Mouse (Mus musculus) cerebellum, postnatal 10 days (tissue): ENCODE data around the gene Mkrn2.

Experiments
- DNase-seq, 2 experiments: peaks; one replicate each; pipeline ENCODE4 v3.0.0; 2021; ENCODE audit warnings: mixed read lengths in 2 of 2

Gene Mkrn2

DNA sequence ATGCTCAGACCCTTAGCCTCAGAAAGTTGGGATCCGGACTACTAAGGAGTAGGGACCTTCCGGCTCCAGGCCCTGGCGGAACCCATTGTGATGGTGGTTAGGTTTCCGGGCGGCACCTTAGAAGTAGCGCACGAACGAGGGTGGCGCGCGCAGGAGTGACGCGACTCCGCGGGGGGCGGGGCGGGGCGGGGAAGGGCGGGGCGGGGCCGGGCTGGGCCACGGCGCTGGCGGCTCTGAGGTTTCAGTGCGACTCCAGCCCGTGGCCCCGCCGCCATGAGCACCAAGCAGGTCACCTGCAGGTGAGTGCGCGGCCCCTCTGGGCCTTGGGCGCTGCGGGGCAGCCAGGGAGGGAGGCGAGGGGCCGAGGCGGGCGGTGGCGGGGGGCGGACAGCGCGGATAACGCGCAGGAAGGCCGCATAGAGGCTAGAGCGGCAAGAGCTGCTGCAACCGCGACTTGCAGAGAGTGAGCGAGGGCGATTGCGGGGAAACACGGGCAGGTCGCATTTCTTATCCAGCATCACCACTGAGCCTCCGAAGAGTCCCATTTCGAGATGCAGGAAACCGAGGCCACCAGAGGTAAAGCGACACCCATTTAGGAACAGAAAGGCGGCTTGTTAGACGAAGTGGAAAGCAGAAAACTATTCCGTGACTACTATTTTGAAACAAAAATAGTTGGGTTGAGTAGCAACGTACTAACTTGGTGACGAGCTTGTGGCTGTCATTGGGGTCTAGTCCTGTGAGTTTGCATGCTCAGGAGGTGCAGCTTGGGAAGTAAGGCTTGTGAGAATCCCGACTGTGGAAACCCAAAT is at the start of gene Mkrn2:
Gene Mkrn2, plus strand, starts transcription at position 188 of the 809 bp plus-strand sequence.
- peak; percentile 94 to 95 for DNase-seq

DNA sequence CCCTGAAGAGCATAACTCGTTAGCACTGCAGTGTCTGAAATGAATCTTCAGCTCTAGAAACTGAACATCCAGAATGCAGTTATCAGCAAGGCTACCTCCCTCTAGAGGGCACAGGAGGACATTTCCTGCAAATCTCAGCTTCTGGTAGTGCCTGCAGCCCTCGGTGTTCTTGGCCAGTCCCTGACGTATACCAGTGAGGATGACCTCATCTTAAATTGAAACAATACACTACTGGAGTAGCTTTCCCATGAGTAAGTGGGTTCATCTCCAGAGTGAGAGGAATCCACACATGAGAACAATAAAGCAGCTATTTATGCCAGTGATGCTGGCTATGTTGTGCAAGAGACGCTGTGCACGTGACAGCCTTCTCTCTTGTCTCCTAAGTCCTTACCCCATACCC is 46.2 kb upstream of the Mkrn2 start:
- no peak for DNase-seq

DNA sequence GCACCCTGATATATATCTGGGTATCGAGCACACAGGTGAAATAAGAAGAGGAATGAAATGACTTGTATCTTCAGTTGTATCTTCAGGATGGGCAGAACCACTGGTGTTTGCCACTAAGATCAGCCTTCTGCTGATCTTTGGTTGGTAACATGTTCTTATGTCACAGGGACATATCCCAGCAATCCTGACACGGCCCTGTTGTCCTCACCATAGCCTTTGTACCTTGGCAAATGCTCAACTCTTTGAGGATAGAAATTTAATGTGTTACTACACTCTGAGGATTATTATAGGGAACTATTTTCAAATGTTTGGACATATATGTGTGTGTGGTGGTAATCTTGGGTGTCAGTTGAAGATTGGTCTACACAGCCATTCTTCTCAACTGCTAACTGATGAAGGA is 43.5 kb upstream of the Mkrn2 start:
- no peak for DNase-seq

DNA sequence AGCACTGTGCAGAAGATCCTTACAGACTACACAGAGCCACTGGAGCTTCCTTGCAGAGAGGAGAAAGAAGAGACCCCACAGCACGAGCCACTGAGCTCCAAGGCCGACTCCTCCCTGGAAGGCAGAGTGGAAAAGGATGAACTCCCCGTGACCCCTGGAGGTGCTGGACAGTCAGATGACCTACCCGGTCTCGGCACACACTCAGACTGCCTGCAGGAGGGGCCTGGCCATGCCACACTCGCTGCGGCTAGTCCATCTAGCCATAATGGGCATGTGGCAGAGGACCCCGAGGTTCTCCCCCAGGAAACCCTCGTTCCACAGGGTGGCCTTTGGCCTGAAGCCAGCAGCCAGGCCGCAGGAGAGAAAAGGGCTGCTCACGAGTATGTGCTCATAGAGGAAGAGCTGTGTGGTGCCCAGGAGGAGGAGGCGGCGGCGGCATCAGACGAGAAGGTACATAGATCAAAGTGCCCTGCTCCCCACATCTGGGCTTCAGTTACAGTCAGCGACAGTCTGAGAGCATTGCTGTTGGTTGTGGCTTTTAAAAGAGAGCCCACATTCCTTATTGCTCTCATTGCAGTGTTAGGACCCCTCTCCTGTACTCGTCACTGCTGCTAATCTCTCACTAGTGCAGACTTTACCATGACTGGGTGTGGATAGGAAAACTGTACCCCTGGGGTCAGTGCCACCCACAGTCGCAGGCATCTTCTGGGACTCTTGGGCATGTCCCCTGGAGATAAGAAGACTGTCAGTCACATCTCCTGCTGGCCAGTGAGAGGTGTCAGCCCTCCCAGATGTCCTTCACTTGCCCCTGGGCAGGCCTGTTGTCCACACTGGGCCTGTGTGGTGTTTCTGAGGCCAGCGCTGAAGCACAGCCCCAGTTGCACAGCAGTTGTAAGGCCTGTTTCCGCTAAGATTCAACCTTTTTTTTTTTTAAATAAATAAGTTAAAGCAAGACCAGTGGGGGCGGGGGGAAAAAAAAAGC is 41.8 kb upstream of the Mkrn2 start:
- peak in 1 of 2 experiments; percentile 13 for DNase-seq

DNA sequence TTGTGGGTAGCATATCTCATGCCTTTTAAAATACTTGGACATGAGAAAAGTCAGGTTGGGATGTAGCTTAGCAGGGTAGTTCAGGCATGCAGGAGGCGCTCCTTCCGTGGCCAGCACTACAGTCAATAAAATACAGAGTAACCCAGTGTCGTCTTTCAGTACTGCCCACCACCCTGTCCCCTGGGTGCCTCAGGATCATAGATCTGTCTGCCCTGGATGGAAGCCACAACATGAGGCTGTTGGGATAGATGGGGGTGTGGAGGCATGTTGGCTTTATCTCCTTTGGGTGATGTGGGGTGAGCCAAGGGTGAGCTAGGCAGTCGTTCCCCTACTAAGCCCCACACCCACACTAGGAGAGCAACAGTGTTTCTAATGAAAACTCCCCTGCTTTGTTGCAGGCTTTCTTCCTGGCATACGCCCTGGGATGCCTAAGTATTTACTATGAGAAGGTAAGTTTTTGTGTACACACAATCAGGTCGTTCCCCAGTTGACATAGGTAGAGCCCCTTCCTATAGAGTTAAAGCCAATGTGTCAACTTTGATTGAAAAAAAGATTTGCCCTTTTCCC is 36.1 kb upstream of the Mkrn2 start:
- DNase-seq, result no peak

GRCm38 (mm10) chr6:115574171-115574570 is 27.5 kb upstream of the Mkrn2 start:
- DNase-seq, result no peak

DNA sequence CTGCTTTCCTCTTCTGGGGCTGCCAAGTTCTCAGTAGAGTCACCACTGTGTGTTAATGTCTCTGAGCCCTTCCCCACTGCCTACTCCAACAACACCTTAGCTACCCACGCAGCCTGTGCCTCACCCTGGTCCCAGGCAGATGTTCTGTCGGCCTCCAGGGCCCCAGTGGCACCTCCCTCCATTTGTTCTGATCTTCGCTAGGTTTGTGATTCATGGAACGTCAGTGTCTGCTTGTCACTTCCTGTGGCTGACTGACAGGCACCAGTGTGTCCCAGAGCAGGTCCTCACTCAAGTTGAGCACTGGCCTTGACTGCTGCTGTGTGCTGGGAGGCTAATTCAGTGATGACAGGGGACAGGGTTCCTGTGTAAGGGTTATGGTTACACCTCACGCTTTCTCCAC is 24.3 kb upstream of the Mkrn2 start:
- no peak for DNase-seq

GRCm38 (mm10) chr6:115577941-115578340 is 23.8 kb upstream of the Mkrn2 start:
- DNase-seq, result no peak

DNA sequence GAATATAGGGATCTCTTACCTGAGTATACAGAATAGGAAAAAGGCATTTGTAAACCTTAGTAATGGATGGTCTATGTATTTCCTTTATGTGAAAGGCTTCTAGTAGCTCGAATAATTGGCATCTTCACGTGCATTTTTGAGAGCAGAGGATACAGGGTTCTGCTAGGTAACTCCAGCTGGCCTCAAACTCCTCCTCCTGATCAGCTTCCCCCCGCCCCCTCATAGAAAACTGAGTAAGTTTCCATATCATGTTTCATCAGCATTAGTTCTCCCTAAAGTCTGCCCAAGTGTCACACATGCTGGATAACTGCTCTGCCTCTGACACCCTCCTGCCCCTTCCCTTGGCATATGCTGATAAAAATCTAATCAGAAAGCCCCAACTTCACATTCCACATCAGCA is 20.9 kb upstream of the Mkrn2 start:
- DNase-seq, result no peak

GRCm38 (mm10) chr6:115582328-115583115 is 19.2 kb upstream of the Mkrn2 start:
- no peak for DNase-seq

DNA sequence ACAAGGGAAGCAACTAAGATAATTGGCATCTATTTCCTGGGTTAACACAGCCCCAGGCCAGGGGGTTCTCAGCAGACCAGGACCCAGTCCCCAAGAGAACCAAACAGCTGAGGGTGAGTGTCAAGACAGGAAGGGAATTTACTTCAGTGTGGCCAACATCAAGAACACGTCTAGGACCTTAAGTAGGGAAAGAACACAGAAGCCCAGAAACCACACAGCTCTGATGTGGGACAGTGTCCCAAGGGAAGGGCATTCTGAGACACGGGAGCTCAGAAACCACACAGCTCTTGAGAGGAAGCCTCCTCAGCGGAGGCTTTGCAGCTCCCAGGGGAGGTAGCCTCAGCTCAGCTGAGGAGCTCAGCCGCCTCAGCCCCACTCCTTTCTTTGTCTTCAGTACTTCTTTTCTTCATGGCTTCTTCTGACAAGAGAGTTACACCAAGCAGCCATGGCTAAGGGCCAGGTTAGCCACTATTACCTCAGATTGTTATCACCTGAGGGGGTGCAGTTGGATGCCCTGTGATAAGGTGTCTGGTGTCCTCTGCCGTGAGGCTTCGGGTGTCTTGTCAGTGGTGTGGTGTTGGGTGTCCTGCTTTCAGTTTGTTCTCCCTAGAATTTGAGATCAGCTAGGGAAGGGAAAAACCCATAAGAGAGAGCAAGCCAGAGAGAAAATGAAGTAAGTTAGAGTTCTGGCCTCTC is 18.1 kb upstream of the Mkrn2 start:
- DNase-seq, result no peak

DNA sequence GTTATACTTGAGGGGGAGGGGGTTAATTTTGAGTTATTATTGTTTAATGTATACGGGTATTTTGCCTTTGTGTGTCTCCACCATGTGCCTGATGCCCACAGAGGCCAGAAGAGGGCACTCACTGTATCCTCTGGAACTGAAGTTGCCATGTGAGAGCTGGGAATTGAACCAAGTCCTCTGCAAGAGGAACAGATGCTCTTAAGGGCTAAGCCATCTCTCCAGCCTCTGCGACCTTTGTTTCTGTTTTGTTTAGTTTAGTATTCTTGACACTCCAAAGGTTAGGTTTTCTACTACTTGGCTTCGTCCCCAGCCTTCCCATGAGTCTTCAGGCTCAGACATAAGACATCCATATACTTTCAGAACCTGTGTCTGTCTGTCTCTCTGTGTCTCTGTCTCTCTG is 17.5 kb upstream of the Mkrn2 start:
- DNase-seq, result no peak

GRCm38 (mm10) chr6:115586321-115586720 is 15.4 kb upstream of the Mkrn2 start:
- no peak for DNase-seq

- no peak for DNase-seq
Observed at GRCm38 (mm10) chr6:115591692-115592359, 9.9 kb upstream of the Mkrn2 start.

GRCm38 (mm10) chr6:115592458-115592857 is 9.2 kb upstream of the Mkrn2 start, which contains the start of gene Mkrn2os:
Gene Mkrn2os (minus strand): TSS chr6:115592576.
- DNase-seq, result no peak

- DNase-seq, result no peak
Observed at GRCm38 (mm10) chr6:115593252-115593651, 8.4 kb upstream of the Mkrn2 start.

DNA sequence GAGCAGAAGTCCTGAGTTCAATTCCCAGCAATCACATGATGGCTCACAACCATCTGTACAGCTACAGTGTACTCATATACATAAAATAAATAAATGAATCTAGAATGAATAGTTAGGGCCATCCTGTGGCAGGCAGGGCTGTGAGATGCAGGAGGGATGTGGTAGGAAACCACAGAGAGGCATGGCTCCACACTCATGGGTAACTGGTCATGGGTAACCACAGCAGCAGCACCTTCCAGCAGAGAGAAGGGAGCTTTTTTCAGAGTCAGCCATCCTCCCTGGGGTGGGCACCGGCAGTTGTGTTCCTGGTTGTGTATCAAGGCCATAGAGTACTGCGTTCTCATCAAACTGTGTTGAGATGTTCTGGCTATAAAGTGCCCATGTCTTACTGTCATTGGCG is 7.2 kb upstream of the Mkrn2 start:
- DNase-seq, result no peak

DNA sequence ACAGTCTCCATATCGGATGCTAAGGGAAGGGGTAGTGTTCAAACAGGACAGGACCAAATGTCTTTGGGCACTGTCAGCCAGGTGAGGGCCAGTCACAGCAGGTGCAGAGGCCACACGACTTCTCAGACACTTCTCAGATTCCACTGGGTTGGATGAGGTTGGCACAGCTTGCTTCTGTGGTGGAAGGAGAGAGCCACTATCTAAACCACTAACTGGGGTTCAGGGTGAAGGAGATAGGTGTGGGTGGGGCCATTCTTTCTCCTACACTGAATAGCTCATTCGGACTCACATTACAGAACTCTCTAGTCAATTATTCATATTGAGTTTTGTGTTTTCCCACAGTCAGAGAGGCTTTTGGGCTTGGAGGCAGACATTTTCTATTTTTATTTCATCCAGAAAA is 6.0 kb upstream of the Mkrn2 start:
- no peak for DNase-seq

GRCm38 (mm10) chr6:115601322-115601714 is 384 bp upstream of the Mkrn2 start:
- peak; percentile 35 to 50 for DNase-seq

DNA sequence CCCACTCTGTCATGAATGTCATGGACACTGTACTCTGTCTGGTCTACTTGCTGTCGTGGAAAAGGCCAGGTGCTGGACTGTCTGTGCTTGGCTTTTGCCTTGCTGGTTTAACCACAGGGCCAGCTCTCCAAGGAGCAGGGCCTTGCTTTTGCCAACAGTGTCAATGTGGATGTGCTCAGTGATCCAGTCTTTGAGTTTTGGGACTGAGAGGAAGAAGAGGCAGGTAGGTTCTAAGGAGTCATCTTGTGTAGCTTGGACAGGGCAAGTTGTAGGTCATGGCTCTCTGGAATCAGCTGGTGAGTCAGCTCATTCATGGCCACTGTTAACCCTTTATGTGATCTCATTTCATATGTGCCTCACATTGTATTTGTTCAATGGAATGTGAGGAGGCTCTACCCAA is 4.8 kb downstream of the Mkrn2 start:
- no peak for DNase-seq

DNA sequence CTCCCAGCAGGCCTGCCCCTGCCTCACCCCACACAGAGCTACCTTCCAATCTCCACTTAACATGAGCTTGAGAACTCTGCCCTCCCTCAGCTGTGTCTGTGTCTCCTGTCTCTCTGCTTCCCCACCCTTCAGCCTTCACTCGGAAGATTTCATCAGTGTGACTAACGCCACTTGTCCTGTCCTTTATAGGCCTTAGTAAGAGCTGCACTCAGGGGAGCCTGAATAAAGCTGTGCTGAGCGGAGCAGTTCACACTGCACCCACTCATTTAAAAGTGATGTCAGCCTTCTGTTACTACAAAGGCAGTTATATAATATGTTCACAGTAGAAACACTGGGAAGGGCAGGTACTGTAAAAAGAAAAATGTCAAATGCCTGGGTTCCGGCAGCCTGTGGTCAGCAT is 5.7 kb downstream of the Mkrn2 start:
- no peak for DNase-seq
